Mouse (Mus musculus) spleen, postnatal 14 days (tissue): ENCODE data around the gene Gm5134.
"Not testable (repeated sequence)": the region's sequence is repeated elsewhere in the genome, so short reads cannot be mapped to it uniquely, and the experiment has no call there.

Experiments
- DNase-seq, 2 experiments: peaks; one replicate each; pipeline ENCODE4 v3.0.0; 2021 to 2022; ENCODE audit warnings: low spot score in 2 of 2

The Gm5134 gene

GRCm38 (mm10) chr10:75994531-75995210 is 40.4 kb downstream of the Gm5134 start:
- DNase-seq, result not testable (repeated sequence)

GRCm38 (mm10) chr10:75995463-75995862 is 41.1 kb downstream of the Gm5134 start:
- no peak for DNase-seq

GRCm38 (mm10) chr10:75996315-75996714 is 42.0 kb downstream of the Gm5134 start:
- DNase-seq, result no peak

DNA sequence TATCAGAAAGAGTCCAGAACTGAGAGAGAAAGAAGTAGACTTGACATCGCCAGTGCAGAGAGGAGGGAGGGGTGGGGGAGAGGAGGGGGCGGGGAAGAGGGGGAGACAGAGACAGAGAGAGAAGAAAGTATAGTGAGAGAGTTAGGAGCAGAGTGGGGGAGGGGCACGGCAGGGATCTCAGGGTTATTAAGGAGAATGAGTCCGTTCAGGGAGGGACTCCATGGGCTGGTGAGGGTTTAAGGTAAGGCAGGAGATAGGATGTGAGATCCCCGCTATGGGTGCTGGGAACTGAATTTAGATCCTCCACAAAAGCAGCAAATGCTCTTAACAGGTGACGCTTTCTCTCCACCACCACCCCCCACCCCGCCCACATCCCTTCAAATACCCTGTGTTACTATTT is 46.8 kb downstream of the Gm5134 start:
- no peak for DNase-seq

GRCm38 (mm10) chr10:76002101-76002521 is 47.8 kb downstream of the Gm5134 start:
- no peak for DNase-seq

DNA sequence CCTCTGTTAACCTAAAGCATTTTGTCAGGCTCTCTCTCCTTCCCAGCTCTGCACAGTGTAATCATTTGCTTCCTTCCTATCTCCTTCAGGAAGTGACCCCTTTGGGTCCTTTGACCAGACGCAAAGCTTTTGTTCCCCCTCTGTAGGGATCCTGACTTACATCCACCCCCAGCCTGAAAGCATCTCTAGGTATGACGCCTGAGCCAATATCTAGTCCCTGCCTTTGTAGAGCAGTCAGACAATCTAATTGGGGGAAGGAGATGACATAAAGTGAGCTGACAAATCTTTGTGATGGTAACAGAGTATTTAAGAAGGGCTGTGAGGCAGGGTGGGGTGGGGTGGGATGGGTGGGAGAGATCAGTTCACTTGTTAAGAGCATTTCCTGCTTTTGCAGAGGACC is 48.3 kb downstream of the Gm5134 start:
- no peak for DNase-seq

- DNase-seq, result no peak
Observed at GRCm38 (mm10) chr10:76003221-76003620, 48.9 kb downstream of the Gm5134 start.

- DNase-seq, result no peak
Observed at GRCm38 (mm10) chr10:76006385-76006784, 52.1 kb downstream of the Gm5134 start.

DNA sequence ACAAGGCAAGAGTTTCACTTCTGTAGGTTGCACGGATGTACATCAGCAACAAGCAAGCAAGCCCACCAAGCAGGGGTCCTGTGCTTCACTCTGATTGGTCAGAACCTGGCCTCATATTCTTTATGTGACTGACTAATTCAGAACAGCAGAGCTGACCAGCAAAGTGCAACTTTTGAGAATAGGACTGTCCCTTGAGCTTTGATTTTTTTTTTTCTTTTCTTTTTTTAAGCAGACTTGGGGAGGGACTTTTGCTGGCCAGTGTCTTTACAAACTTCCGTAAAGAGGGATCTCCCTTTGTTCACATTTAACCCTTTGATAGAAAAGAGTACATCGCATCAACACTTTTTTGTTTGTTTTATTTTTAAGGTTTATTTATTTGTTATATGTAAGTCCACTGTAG is 55.5 kb downstream of the Gm5134 start:
- DNase-seq, result no peak

GRCm38 (mm10) chr10:76012922-76013321 is 58.6 kb downstream of the Gm5134 start:
- no peak for DNase-seq

- DNase-seq, result no peak
Observed at GRCm38 (mm10) chr10:76016886-76017285, 62.6 kb downstream of the Gm5134 start.

DNA sequence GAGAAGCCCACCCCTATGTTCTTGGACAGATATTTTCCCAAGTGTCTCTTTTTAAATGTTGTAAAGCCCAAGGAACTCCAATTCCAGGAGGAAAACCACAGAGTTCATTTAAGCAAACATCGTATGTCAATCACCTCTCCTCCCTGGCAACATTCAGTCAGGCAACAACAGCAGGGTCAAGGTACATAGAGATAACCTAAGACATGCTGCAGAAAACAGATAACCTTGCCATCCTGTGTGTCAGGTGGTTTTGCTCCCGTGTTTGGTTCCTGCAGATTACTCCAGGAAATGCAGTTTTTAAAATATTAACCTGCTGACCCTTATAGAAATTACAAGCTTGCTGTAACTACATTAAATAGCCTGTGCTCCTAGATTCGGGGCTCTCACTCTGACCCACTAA is 67.4 kb downstream of the Gm5134 start:
- DNase-seq, result no peak

DNA sequence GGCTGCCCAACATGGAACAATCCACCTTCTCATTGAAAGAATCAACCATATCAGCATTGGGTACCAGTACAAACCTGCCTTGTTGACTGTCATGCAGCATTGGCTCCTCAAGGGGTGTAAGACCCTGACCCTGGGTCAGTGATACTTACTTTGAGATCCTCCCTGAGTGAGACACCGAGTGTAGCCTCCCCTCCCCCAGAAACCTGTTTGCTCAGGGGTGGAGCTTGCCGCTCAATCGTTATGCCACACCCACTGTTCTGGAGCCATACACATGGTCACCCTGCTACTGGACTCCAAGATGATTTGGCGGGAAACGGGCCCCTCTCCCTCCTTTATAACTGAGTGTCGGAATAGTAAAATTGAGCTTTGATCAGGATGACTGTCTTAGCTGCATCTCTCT is 69.6 kb downstream of the Gm5134 start:
- no peak for DNase-seq

- DNase-seq, result no peak
Observed at GRCm38 (mm10) chr10:76025470-76026190, 71.3 kb downstream of the Gm5134 start.

- DNase-seq, result no peak
Observed at GRCm38 (mm10) chr10:76027127-76028015, 73.1 kb downstream of the Gm5134 start.

- DNase-seq, result no peak
Observed at GRCm38 (mm10) chr10:76028016-76028366, 73.7 kb downstream of the Gm5134 start.

GRCm38 (mm10) chr10:76028396-76028795 is 74.1 kb downstream of the Gm5134 start:
- no peak for DNase-seq

DNA sequence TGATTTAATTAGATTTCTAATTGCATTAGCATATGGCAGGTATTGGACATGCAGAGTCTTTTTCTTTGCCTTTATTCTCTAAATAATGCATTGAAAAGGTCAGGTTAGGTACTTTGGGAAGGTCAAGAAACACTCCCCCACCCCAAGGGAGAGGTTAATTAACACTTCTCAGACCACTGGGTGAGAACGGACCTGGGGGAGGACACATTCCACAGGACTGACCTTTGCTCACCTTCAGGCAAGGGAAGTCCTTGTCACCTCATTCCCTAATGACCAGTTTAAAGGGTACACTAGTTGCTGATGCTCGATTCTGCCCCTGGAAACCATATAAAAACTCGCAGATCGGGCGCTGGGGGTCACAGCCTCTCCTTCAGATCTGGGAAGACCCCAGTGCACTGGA is 75.0 kb downstream of the Gm5134 start:
- DNase-seq, result no peak

- no peak for DNase-seq
Observed at GRCm38 (mm10) chr10:76030496-76030895, 76.2 kb downstream of the Gm5134 start.

DNA sequence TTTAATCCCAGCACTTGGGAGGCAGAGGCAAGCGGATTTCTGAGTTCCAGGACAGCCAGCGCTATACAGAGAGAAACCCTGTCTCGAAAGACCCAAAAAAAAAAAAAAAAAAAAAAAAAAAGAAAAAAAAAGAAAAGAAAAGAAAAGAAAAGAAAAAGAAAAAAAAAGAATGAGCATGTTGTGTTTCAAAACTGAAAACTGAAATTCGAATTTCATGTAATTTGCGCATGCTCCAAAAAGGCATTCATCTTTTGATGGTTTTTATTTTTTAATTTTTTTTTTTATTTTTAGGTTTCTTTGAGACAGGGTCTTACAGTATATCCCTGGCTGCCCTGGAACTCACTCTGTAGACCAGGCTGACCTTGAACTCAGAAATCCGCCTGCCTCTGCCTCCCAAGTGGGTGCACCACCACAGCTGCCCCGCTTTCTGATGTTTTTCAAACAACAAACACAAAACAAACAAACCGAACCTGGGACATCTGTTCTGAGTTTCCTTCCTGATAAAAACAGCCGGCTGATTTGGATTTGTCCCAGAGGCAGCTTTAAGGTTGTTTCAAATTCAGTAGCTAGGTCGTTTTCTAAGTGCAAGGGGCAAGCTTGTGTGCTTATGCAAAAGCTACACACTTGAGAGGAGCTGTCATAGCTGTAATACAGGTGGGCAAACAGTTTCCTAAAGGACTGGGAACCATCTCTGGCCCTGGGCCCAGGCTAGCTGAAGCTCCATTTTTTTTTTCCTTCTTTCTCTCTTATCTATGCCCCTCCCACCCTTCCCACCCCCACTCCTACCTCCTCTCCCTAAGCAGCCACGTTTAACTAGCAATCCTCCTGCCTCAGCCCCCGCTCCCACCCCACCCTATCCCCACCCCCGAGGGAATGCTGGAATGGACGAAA is 77.4 kb downstream of the Gm5134 start:
- no peak for DNase-seq

GRCm38 (mm10) chr10:76032402-76033118 is 78.2 kb downstream of the Gm5134 start, which contains the start of gene Zfp280b:
Gene Zfp280b (plus strand): TSS chr10:76032650.
- DNase-seq, result peak; percentile 88 to 90
